Mouse (Mus musculus) myocyte (in vitro differentiated cells): ENCODE results near the gene Katnal1.

Source experiments
- E2F4 ChIP-seq: IDR thresholded peaks from one replicate; pipeline ENCODE4 v1.6.1; 2011; ENCODE audit warnings: mild to moderate bottlenecking, control low read depth, moderate library complexity; ENCODE audit not compliant: insufficient read depth
- USF1 ChIP-seq: IDR thresholded peaks from one replicate; pipeline ENCODE4 v1.6.1; 2011; ENCODE audit warnings: low read depth, mild to moderate bottlenecking, control low read depth, moderate library complexity

- TF ChIP-seq E2F4 = no peak
- TF ChIP-seq USF1 = no peak
Measured at GRCm38 (mm10) chr5:148976876-148977275, 47.8 kb upstream of the Katnal1 start.
